Mouse (Mus musculus) right cerebral cortex, postnatal 4 days (tissue): ENCODE measurements around the gene Muc13.

ENCODE experiments used
- DNase-seq: peaks from one replicate; pipeline ENCODE4 v3.0.0-alpha.2; 2022

The Muc13 gene

DNA sequence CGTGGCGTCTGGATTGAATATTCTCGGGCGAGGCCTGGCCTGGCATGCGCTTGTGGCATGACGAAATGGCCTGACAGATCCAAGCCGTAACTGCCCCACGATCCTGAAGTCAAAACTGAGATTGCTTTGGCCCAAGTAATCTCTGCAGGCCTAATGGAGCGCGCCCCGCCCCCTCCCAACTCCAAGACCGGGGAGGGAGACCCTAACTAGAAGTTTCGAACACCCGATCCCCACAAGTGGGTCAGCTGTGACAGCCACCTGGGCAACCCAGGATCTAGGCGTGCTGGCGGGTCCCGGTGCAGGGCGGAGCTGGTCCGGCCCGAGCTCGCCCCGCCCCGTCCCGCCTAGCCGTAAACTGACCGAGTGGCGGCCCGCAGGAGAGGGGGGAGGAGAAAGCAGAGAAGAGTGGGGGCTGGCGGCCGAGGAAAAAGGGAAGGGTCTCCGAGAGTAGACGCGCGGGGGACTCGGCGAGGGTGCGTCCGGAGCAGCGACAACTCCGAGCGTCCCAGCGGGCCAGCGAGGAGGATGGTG, 35.5 kb downstream of the Muc13 start, which contains the start of gene Itgb5:
Gene Itgb5 (plus strand): TSS at position 365 of the 531 bp plus-strand sequence.
- DNase-seq: peak; percentile 42

DNA sequence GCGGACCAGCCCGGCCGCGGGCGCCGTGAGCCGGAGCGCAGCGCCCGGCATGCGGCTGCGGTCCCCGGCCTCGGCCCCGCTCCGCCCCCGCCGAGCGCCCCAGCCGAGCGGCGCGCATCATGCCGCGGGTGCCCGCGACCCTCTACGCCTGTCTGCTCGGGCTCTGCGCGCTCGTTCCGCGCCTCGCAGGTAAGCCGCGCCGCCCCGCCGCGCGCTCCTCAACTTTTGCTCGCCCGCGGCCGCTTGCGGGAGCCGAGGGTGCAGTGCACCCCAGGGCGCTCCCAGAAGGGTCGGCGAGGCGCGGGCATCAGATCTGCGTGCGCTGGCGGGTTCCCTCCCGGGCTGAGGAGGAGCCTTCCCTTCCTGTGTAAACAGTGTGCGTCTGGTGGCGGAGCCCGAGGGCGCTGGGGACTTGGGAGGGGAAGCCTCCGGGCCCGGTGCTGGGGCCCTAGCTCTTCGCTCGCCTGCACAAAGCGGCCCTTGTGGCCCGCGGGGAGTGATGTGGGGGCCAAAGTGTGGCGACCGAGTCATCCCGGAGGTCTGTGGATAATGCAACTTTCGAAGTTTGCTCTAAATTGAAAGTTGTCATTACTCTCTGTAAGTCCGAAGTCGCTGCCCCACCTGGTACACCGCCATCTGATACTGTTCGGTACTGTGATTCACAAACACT, 36.1 kb downstream of the Muc13 start:
- DNase-seq: peak; percentile 35

DNA sequence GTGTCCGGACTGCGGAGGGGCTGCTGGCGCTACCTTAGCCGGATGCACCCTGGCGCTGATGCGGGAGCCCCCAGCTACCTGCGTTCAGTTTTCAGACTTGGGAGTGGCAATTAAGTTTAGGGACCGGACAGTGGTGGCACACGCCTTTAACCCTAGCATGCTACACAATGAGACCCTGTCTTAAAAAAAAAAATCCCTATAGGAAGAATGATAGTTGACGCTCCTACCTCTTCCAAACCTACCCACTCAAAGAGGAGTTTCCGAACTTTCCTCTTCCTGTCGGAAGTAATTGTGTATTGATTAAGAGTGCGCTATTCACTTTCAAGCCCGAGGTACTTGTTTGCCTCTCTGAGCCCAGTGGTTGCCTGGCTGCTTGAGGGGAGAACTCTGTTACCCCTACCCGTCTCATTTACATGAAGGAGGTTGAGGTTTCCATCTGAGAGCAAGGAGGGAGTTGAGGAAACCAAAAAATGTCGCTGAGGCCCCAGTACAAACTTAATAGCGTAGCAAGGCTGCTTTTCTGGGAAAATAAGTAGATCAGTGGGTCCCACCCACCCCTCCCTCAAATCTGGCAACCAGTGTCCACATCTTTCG, 36.8 kb downstream of the Muc13 start:
- DNase-seq: no peak

- no peak for DNase-seq
These were observed 38.2 kb downstream of the Muc13 start for GRCm38 (mm10) chr16:33832057-33832456.

GRCm38 (mm10) chr16:33832728-33833428, 39.0 kb downstream of the Muc13 start:
- no peak for DNase-seq

- DNase-seq: no peak
These were observed 39.6 kb downstream of the Muc13 start for GRCm38 (mm10) chr16:33833429-33833753.

GRCm38 (mm10) chr16:33833781-33834482, 40.1 kb downstream of the Muc13 start:
- DNase-seq: no peak

GRCm38 (mm10) chr16:33836676-33837075, 42.8 kb downstream of the Muc13 start:
- no peak for DNase-seq

DNA sequence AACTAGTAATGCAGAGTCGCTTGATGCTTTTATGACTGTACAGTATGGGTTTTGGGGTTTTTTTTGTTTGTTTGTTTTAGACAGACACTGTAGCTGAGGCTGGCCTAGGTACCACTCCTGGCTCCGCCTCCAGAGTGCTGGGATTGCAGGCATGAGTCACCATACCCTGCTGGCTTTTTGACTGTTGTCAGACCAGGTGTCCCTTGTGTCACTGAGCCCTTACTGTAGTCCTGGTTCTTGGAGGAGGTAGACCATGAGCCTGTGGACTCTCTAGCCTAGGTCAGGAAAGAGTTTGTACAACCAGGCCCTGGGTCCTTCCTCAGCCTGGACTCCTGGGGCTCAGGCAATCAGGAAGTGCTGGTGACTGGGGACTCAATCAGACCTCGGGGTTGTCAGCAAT, 43.4 kb downstream of the Muc13 start:
- DNase-seq: no peak

DNA sequence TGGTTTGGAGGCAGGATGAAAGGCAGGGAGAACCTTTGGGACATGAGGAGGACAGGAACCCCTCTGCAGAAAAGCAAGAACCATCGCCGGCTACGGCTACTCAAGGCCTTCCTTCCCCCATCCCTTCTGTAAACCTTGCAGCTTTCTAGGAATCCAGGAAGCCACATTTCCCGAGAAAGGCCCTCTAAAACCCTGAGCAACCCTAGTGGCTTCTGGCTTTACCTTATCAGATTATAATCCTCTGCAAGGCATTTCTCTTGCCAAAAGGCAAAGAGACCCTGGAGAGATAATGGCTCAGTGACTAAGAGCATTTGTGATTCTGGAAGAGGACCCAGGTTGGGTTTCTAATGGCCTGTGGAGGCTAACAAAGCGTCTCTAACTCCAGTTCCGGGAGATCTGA, 46.8 kb downstream of the Muc13 start:
- no peak for DNase-seq

- no peak for DNase-seq
These were observed 48.4 kb downstream of the Muc13 start for GRCm38 (mm10) chr16:33842081-33842880.

DNA sequence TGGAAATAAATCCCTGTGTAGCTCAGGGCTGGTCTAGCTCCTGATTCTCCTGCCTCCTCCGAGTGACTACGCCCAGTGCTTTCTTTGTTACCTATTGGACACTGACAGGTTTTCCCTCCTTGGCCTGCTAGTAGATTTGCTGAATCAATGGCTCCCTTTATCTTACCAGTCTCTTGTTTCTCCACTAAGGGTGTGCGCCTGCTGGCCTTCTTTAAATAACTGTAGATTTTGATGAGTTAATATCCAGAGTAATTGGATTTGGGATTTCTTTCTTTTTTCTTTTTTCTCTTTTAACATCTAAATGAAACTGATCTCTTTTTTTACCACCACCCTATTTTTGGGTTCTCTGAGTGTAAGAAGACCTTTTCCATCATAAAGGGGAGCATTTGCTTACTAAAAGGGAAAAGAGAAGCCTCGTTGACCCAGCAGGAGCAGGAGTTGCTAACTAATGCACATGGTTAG, 50.3 kb downstream of the Muc13 start:
- no peak for DNase-seq

GRCm38 (mm10) chr16:33844866-33845265, 51.0 kb downstream of the Muc13 start:
- no peak for DNase-seq

GRCm38 (mm10) chr16:33853271-33853670, 59.4 kb downstream of the Muc13 start:
- DNase-seq: no peak

DNA sequence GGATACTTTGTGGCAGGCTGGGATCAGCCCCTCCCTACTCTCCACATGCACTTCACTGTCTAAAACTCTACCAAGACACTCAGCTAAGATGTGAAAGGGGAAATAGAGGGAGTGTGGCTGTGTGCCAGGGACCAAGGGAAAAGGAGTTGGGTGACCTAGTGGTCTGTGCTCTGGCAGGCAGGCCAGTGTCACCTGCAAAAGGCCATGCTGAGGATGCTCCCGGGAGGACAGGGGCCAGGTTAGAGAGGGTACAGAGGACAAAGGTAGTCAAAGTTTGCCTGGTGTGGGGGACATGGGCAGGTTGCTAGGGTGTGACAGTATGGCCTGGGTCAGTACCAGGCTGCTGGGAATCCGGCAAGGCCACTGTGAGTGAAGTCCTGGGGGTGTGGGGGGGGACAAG, 64.9 kb downstream of the Muc13 start:
- DNase-seq: no peak

GRCm38 (mm10) chr16:33859380-33859779, 65.5 kb downstream of the Muc13 start:
- DNase-seq: no peak

GRCm38 (mm10) chr16:33859988-33860700, 66.3 kb downstream of the Muc13 start:
- DNase-seq: peak; percentile 74

- DNase-seq: no peak
These were observed 68.6 kb downstream of the Muc13 start for GRCm38 (mm10) chr16:33862406-33862805.

GRCm38 (mm10) chr16:33863208-33863751, 69.4 kb downstream of the Muc13 start:
- DNase-seq: no peak
